Mouse (Mus musculus): ENCODE measurements at regions not wholly inside any gene's neighbourhood (a gene's known extent, or its start where the extent isn't known, plus 50 kb on each side); places are given as distances from the start of the nearest gene placed in this dataset.

- 92% methylated on average over 8 of the region's 8 CpGs for WGBS
- no peak for DNase-seq (ENCODE audit: low spot score)
Observed at GRCm38 (mm10) chr4:107736866-107737265, 52.8 kb upstream of the Dmrtb1 start.

GRCm38 (mm10) chr4:107737907-107738306 lies 53.9 kb upstream of the Dmrtb1 start:
- peak; percentile 96 for DNase-seq (ENCODE audit: low spot score)
- H3K4me3 ChIP-seq, result no peak overlapping the region
- H3K36me3 ChIP-seq, result no peaks in the 10 kb centered on the region
- no peaks in the 10 kb centered on the region for H3K9me3 ChIP-seq (replicated peaks)
- 0 out of 2 replicates have a peak overlapping the region, but pooled peaks have one; percentile 23 for H3K27ac ChIP-seq
- 14% methylated on average over 6 of the region's 6 CpGs for WGBS
- H3K27me3 ChIP-seq (ENCODE audit: low read depth, poor library complexity, severe bottlenecking), result peaks cover 74% of the 10 kb centered on the region
- H3K4me1 ChIP-seq, result peaks cover 26% of the 10 kb centered on the region

More at GRCm38 (mm10) chr4:107736866-107737265, 52.8 kb upstream of the Dmrtb1 start:
- Histone ChIP-seq H3K4me1 (peaks cover 35% of the 10 kb centered on the region), H3K27me3 (ENCODE audit: low read depth, poor library complexity, severe bottlenecking) (peaks cover 69% of the 10 kb centered on the region), H3K36me3 (no peaks in the 10 kb centered on the region), H3K9me3 (replicated peaks) (no peaks in the 10 kb centered on the region), H3K4me3 (no peak overlapping the region), H3K27ac (no peak overlapping the region)

GRCm38 (mm10) chr4:107738776-107739175 lies 54.7 kb upstream of the Dmrtb1 start:
- DNase-seq (ENCODE audit: low spot score), result no peak
- Histone ChIP-seq H3K36me3 (no peaks in the 10 kb centered on the region), H3K27ac (no peak overlapping the region), H3K4me3 (no peak overlapping the region), H3K9me3 (replicated peaks) (no peaks in the 10 kb centered on the region), H3K27me3 (ENCODE audit: low read depth, poor library complexity, severe bottlenecking) (peaks cover 79% of the 10 kb centered on the region), H3K4me1 (peaks cover 18% of the 10 kb centered on the region)
- WGBS, result 81% methylated on average over 9 of the region's 9 CpGs

GRCm38 (mm10) chr4:107739789-107740405 lies 55.9 kb upstream of the Dmrtb1 start:
- H3K4me3 ChIP-seq, result no peak overlapping the region
- no peaks in the 10 kb centered on the region for H3K36me3 ChIP-seq
- no peaks in the 10 kb centered on the region for H3K9me3 ChIP-seq (replicated peaks)
- peaks cover 77% of the 10 kb centered on the region for H3K27me3 ChIP-seq (ENCODE audit: low read depth, poor library complexity, severe bottlenecking)
- H3K27ac ChIP-seq, result no peak overlapping the region
- WGBS, result 71% methylated on average over 6 of the region's 6 CpGs
- H3K4me1 ChIP-seq, result peaks cover 8% of the 10 kb centered on the region
- no peak for DNase-seq (ENCODE audit: low spot score)

- H3K27ac ChIP-seq, result no peak overlapping the region
- no peaks in the 10 kb centered on the region for H3K36me3 ChIP-seq
- H3K27me3 ChIP-seq (ENCODE audit: low read depth, poor library complexity, severe bottlenecking), result peaks cover 65% of the 10 kb centered on the region
- H3K4me3 ChIP-seq, result no peak overlapping the region
- H3K4me1 ChIP-seq, result peaks cover 10% of the 10 kb centered on the region
- WGBS, result 82% methylated on average over 2 of the region's 2 CpGs
- no peaks in the 10 kb centered on the region for H3K9me3 ChIP-seq (replicated peaks)
- no peak for DNase-seq (ENCODE audit: low spot score)
Observed at GRCm38 (mm10) chr4:107743646-107744045, 58.4 kb upstream of the Lrp8 start.

- Histone ChIP-seq H3K36me3 (no peaks in the 10 kb centered on the region), H3K27me3 (ENCODE audit: low read depth, poor library complexity, severe bottlenecking) (peaks cover 47% of the 10 kb centered on the region), H3K27ac (no peak overlapping the region), H3K4me3 (no peak overlapping the region), H3K4me1 (peaks cover 19% of the 10 kb centered on the region), H3K9me3 (replicated peaks) (no peaks in the 10 kb centered on the region)
- no peak for DNase-seq (ENCODE audit: low spot score)
- WGBS, result 88% methylated on average over 3 of the region's 3 CpGs
Observed at GRCm38 (mm10) chr4:107746366-107746765, 55.7 kb upstream of the Lrp8 start.

- no peaks in the 10 kb centered on the region for H3K36me3 ChIP-seq
- DNase-seq (ENCODE audit: low spot score), result no peak
- 83% methylated on average over 5 of the region's 5 CpGs for WGBS
- H3K4me1 ChIP-seq, result peaks cover 23% of the 10 kb centered on the region
- H3K27ac ChIP-seq, result no peak overlapping the region
- no peaks in the 10 kb centered on the region for H3K9me3 ChIP-seq (replicated peaks)
- no peak overlapping the region for H3K4me3 ChIP-seq
- H3K27me3 ChIP-seq (ENCODE audit: low read depth, poor library complexity, severe bottlenecking), result peaks cover 46% of the 10 kb centered on the region
Observed at GRCm38 (mm10) chr4:107746923-107747431, 55.1 kb upstream of the Lrp8 start.

GRCm38 (mm10) chr4:107747454-107747853 lies 54.6 kb upstream of the Lrp8 start:
- no peak overlapping the region for H3K4me3 ChIP-seq
- 89% methylated on average over 9 of the region's 9 CpGs for WGBS
- DNase-seq (ENCODE audit: low spot score), result no peak
- no peak overlapping the region for H3K27ac ChIP-seq
- H3K9me3 ChIP-seq (replicated peaks), result no peaks in the 10 kb centered on the region
- H3K27me3 ChIP-seq (ENCODE audit: low read depth, poor library complexity, severe bottlenecking), result peaks cover 41% of the 10 kb centered on the region
- H3K4me1 ChIP-seq, result peaks cover 23% of the 10 kb centered on the region
- no peaks in the 10 kb centered on the region for H3K36me3 ChIP-seq

GRCm38 (mm10) chr4:107747907-107748628 lies 54.0 kb upstream of the Lrp8 start:
- DNase-seq (ENCODE audit: low spot score), result no peak
- Histone ChIP-seq H3K9me3 (replicated peaks) (no peaks in the 10 kb centered on the region), H3K4me1 (peaks cover 20% of the 10 kb centered on the region), H3K27me3 (ENCODE audit: low read depth, poor library complexity, severe bottlenecking) (peaks cover 39% of the 10 kb centered on the region), H3K27ac (no peak overlapping the region), H3K36me3 (no peaks in the 10 kb centered on the region), H3K4me3 (no peak overlapping the region)
- 73% methylated on average over 13 of the region's 13 CpGs for WGBS

- no peak overlapping the region for H3K27ac ChIP-seq
- H3K36me3 ChIP-seq, result no peaks in the 10 kb centered on the region
- peaks cover 20% of the 10 kb centered on the region for H3K4me1 ChIP-seq
- no peak overlapping the region for H3K4me3 ChIP-seq
- WGBS, result 93% methylated on average over 8 of the region's 8 CpGs
- peaks cover 30% of the 10 kb centered on the region for H3K27me3 ChIP-seq (ENCODE audit: low read depth, poor library complexity, severe bottlenecking)
- H3K9me3 ChIP-seq (replicated peaks), result no peaks in the 10 kb centered on the region
- no peak for DNase-seq (ENCODE audit: low spot score)
Observed at GRCm38 (mm10) chr4:107749045-107749444, 53.0 kb upstream of the Lrp8 start.

GRCm38 (mm10) chr4:107750017-107750416 lies 52.0 kb upstream of the Lrp8 start:
- DNase-seq (ENCODE audit: low spot score), result no peak
- peaks cover 21% of the 10 kb centered on the region for H3K27me3 ChIP-seq (ENCODE audit: low read depth, poor library complexity, severe bottlenecking)

More at GRCm38 (mm10) chr4:107750017-107750416, 52.0 kb upstream of the Lrp8 start:
- Histone ChIP-seq H3K4me3 (no peak overlapping the region), H3K4me1 (peaks cover 19% of the 10 kb centered on the region), H3K9me3 (replicated peaks) (no peaks in the 10 kb centered on the region), H3K36me3 (no peaks in the 10 kb centered on the region), H3K27ac (no peak overlapping the region)
- 51% methylated on average over 9 of the region's 9 CpGs for WGBS
